Comparison of ENCODE assay signal across 27 mouse cellular contexts in the genomic region with DNA sequence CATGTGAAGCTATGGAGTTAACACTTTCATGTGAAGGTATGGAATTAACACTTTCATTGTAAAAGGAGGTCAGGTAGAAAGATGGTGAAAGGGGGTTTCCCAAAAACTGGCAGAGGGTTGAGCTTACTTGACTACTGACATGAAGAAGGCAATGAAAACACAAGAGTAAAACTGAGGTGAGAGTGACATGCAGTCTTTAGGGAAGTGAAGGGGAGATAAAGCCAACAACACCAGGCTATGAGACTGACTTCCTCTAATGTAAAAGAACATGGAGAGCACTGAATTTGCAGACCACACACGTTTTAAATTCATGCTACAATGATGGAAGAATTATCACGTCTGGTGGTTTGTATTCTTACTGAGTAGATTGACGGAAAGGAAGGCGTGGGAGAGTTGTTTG.
"Had no signal": no experiment of that assay in that cellular context is flagged by ENCODE, and none has a peak within 500 bp of the region (broad histone marks: within the 10 kb centered on the region; RNA-seq: fewer than 3 reads in every experiment).

No protein-coding gene starts in this region.

- H3K27ac ChIP-seq: embryonic facial prominence, embryonic 10.5 days; embryonic facial prominence, embryonic 12.5 days; embryonic facial prominence, embryonic 13.5 days; embryonic facial prominence, embryonic 15.5 days; forebrain, embryonic 10.5 days; forebrain, embryonic 12.5 days; forebrain, embryonic 13.5 days; forebrain, embryonic 15.5 days; gastrocnemius, adult 2 months; heart, adult 2 months had no signal

- H3K4me1 ChIP-seq: embryonic facial prominence, embryonic 12.5 days; embryonic facial prominence, embryonic 13.5 days; embryonic facial prominence, embryonic 15.5 days; forebrain, embryonic 12.5 days; forebrain, embryonic 13.5 days; forebrain, embryonic 15.5 days had no signal

- H3K4me3 ChIP-seq: embryonic facial prominence, embryonic 10.5 days; embryonic facial prominence, embryonic 12.5 days; embryonic facial prominence, embryonic 13.5 days; embryonic facial prominence, embryonic 15.5 days; erythroblast, embryonic 14.5 days; forebrain, embryonic 10.5 days; forebrain, embryonic 12.5 days; forebrain, embryonic 13.5 days; forebrain, embryonic 15.5 days; gastrocnemius, adult 2 months; heart, adult 2 months had no signal

- H3K9me3 ChIP-seq: embryonic facial prominence, embryonic 10.5 days; embryonic facial prominence, embryonic 12.5 days; embryonic facial prominence, embryonic 13.5 days; embryonic facial prominence, embryonic 15.5 days; forebrain, embryonic 10.5 days; forebrain, embryonic 12.5 days; forebrain, embryonic 13.5 days; forebrain, embryonic 15.5 days had no signal

- H3K4me2 ChIP-seq: embryonic facial prominence, embryonic 12.5 days; embryonic facial prominence, embryonic 13.5 days; embryonic facial prominence, embryonic 15.5 days; forebrain, embryonic 12.5 days; forebrain, embryonic 13.5 days; forebrain, embryonic 15.5 days had no signal

- H3K27me3 ChIP-seq: embryonic facial prominence, embryonic 12.5 days; embryonic facial prominence, embryonic 13.5 days; embryonic facial prominence, embryonic 15.5 days; forebrain, embryonic 12.5 days; forebrain, embryonic 13.5 days; forebrain, embryonic 15.5 days had no signal

- ATAC-seq: forebrain, embryonic 13.5 days; forebrain, embryonic 14.5 days; forebrain, embryonic 15.5 days; forebrain, embryonic 16.5 days; forebrain, postnatal 0 days had no signal

- H3K9ac ChIP-seq: embryonic facial prominence, embryonic 12.5 days; embryonic facial prominence, embryonic 13.5 days; embryonic facial prominence, embryonic 15.5 days; forebrain, embryonic 12.5 days; forebrain, embryonic 13.5 days; forebrain, embryonic 15.5 days; forebrain, postnatal 0 days had no signal

- H3K36me3 ChIP-seq: embryonic facial prominence, embryonic 10.5 days; embryonic facial prominence, embryonic 12.5 days; embryonic facial prominence, embryonic 13.5 days; embryonic facial prominence, embryonic 15.5 days; forebrain, embryonic 10.5 days; forebrain, embryonic 12.5 days; forebrain, embryonic 15.5 days had no signal

- DNase-seq: cerebellum, adult 9-10 months; cerebellum, adult 9-11 months; cerebellum, postnatal 10 days; cerebellum, postnatal 14 days; cerebellum, postnatal 25 days; cerebellum, postnatal 36 days; embryo, embryonic 11 days; forebrain, postnatal 0 days; gastrocnemius, adult 2 months; gastrocnemius, postnatal 10 days; gastrocnemius, postnatal 14 days; gastrocnemius, postnatal 25 days; gastrocnemius, postnatal 36 days; heart, adult 11 months; heart, adult 18-20 months; heart, adult 2 months had no signal
